Mouse (Mus musculus): Measurements from ENCODE around the gene H2al2a.

- TF ChIP-seq GATA1 (IDR thresholded peaks at IDR 0.05; ENCODE audit: borderline replicate concordance, low read length): no peak
- TF ChIP-seq FLI1 (IDR thresholded peaks at IDR 0.05; ENCODE audit: low read length): no peak
Observed at GRCm38 (mm10) chr2:18040347-18041160, 43.8 kb upstream of the H2al2a start.
